Mouse (Mus musculus): ENCODE measurements at regions not wholly inside any gene's neighbourhood (a gene's known extent, or its start where the extent isn't known, plus 50 kb on each side); places are given as distances from the start of the nearest gene placed in this dataset.

DNA sequence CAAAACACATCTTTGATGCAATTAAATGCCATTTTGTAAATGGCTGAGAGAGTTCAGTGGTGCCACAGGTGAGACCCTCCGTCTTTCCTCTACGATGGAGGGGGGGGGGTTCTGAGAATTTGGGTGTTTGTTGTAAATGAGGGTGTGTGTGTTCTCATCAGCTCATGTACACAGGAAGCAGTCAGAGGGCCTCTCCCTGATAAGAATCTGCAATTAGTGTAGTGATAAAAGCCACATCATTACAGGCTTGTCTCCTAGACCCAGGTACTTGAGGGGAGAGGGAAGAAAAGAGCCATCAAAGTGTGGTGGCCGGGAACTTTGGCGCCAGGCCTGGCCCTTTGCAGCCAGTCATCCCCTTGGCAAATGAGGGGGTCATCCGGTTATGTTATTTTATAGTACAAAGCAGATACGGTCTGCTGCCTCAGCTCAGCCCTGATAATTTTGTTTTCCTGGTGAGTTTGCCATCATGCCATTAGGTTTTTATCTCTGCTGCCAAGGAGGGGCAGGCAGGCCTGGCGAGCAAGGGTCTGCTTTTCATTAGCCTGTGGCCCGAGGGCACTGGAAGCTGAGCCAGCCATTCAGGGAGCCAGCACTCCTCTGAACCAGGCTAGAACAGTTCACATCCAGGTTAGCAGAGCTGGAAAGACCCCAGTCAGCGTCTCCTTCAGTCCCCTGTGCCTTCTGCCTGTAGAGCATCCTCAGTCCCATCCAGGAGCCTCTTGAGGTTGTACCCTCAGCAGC is 59.7 kb downstream of the H2al1j start:
- H3K9me3 ChIP-seq (replicated peaks) = no peaks in the 10 kb centered on the region
- no peak overlapping the region for H3K4me3 ChIP-seq
- peaks cover 22% of the 10 kb centered on the region for H3K4me1 ChIP-seq
- WGBS = 33% methylated on average over 9 of the region's 9 CpGs
- H3K36me3 ChIP-seq = no peaks in the 10 kb centered on the region
- peaks cover 95% of the 10 kb centered on the region for H3K27me3 ChIP-seq (ENCODE audit: low read depth, poor library complexity, severe bottlenecking)
- peak; percentile 72 for DNase-seq (ENCODE audit: low spot score)
- peak overlapping the region; percentile 27; the same call in 1 of the 2 replicates for H3K27ac ChIP-seq

DNA sequence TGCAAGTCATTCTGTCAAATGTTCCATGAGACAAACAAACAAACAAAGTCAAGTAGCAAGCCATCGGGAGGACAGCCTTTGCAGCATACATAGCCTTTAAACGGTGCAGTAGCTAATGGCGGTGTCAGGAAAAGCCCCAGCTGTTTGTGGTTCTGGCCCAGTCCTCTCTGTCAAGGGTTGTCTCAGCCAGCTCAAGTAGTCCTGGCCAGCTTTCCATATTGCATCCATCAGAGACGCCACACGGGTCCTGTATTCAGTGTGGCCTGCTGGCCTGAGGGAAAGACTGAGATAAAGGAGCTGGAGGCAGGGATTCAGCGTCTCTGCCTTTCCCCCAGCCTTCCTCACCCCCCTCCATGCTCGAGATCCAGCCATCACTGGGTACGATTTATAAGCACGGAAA is 61.2 kb downstream of the H2al1j start:
- H3K36me3 ChIP-seq = no peaks in the 10 kb centered on the region
- DNase-seq (ENCODE audit: low spot score) = no peak
- H3K27ac ChIP-seq = peak overlapping the region; percentile 53; the same call in 1 of the 2 replicates
- peaks cover 22% of the 10 kb centered on the region for H3K4me1 ChIP-seq
- 53% methylated on average over 9 of the region's 9 CpGs for WGBS
- no peak overlapping the region for H3K4me3 ChIP-seq
- peaks cover 87% of the 10 kb centered on the region for H3K27me3 ChIP-seq (ENCODE audit: low read depth, poor library complexity, severe bottlenecking)
- no peaks in the 10 kb centered on the region for H3K9me3 ChIP-seq (replicated peaks)

DNA sequence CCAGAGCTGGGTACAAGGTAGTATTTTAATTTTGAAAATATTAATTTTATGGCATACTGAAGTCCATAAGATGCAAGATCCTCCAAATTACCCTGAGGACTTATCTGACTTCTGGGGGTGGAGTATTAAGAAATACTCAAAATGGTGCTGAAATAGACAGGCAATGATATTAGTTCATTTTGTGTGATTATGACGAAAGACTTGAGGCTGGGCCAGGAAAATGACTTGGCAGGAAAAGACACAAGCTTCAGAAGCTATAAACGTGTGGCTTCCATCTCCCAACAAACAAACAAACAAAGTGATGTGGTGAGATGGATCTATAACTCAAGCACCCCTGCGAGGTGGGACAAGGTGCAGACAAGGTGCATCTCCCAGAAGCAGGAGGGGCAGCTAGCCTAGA is 72.8 kb downstream of the H2al1j start:
- DNase-seq (ENCODE audit: low spot score) = no peak
- Histone ChIP-seq H3K36me3 (no peaks in the 10 kb centered on the region), H3K9me3 (replicated peaks) (no peaks in the 10 kb centered on the region), H3K4me3 (no peak overlapping the region), H3K27ac (no peak overlapping the region), H3K4me1 (no peaks in the 10 kb centered on the region), H3K27me3 (ENCODE audit: low read depth, poor library complexity, severe bottlenecking) (peaks cover 71% of the 10 kb centered on the region)
- 91% methylated on average over 3 of the region's 3 CpGs for WGBS

DNA sequence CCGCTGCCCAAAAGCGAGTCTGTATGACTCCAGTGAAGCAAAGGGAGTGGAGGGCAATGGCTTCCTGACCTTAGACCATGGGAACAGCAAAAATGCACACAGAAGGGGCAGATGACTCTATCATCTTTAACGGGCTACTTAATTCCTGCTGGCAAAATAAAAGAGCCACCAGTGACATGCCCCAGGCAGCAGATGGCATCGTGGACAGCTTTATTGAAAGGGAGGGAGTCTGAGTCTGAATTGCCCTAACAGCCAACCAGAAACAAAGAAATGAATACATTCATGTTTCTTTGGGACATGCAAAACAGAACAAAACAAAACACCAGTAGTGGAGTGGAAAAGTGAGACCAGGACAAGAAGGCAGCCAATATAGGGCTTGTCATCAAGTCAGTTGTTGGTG is 76.7 kb downstream of the H2al1j start:
- Histone ChIP-seq H3K27ac (no peak overlapping the region), H3K9me3 (replicated peaks) (no peaks in the 10 kb centered on the region), H3K4me3 (no peak overlapping the region), H3K4me1 (peaks cover 13% of the 10 kb centered on the region; the same call in 1 of the 2 replicates), H3K27me3 (ENCODE audit: low read depth, poor library complexity, severe bottlenecking) (peaks cover 79% of the 10 kb centered on the region), H3K36me3 (no peaks in the 10 kb centered on the region)
- WGBS = 80% methylated on average over 4 of the region's 4 CpGs
- DNase-seq (ENCODE audit: low spot score) = no peak

DNA sequence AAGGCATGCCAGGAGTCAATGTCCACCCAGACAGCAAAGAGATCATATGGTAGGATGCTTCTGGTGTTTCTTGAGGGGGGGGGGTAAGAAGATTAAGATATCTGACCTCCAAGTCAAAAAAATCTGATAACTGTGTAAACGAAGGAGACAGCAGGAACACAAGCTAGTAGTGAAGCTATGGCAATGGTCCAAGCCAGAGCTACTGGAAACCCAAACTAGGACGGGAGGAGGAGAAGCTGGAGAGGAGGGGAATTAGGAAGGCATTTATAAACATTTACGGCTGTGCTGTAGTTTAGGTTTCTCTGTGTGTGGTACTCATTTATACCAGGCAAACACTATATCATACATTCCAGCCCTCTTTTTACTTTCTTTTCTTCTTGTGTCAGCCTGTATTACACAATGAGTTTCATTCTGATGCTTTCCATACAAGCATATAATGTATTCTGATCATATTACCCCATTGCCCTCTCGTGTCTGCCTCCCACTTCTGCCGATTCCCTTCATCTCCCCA is 84.7 kb downstream of the H2al1j start:
- H3K27me3 ChIP-seq (ENCODE audit: low read depth, poor library complexity, severe bottlenecking) = peaks cover 98% of the 10 kb centered on the region
- no peak overlapping the region for H3K4me3 ChIP-seq
- H3K9me3 ChIP-seq (replicated peaks) = no peaks in the 10 kb centered on the region
- 76% methylated on average over 5 of the region's 5 CpGs for WGBS
- H3K36me3 ChIP-seq = no peaks in the 10 kb centered on the region
- H3K4me1 ChIP-seq = peaks cover 11% of the 10 kb centered on the region
- no peak for DNase-seq (ENCODE audit: low spot score)
- no peak overlapping the region for H3K27ac ChIP-seq

DNA sequence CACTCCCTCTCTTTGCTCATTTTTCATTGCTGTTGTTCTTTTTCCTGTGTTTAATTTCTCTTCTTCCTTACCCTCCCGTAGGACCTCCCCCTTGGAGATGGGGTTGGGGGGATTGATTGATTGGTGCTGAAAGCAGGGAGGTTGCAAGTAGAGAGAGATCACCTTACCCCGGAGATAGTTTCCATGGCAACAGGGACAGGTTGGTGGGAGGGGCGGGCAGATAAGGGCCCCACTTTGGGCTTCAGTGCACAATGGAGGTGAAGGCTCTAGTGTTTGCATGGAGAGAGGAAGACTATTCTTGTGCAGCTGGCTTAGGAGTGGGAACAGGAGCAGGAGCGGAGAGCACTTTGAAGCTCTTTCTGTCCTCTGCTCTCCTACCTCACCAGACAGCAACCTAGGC is 88.0 kb downstream of the H2al1j start:
- Histone ChIP-seq H3K36me3 (no peaks in the 10 kb centered on the region), H3K27me3 (ENCODE audit: low read depth, poor library complexity, severe bottlenecking) (peaks cover 99% of the 10 kb centered on the region), H3K9me3 (replicated peaks) (no peaks in the 10 kb centered on the region), H3K4me1 (peaks cover 34% of the 10 kb centered on the region), H3K4me3 (no peak overlapping the region), H3K27ac (no peak overlapping the region)
- no peak for DNase-seq (ENCODE audit: low spot score)
- WGBS = 25% methylated on average over 4 of the region's 4 CpGs

DNA sequence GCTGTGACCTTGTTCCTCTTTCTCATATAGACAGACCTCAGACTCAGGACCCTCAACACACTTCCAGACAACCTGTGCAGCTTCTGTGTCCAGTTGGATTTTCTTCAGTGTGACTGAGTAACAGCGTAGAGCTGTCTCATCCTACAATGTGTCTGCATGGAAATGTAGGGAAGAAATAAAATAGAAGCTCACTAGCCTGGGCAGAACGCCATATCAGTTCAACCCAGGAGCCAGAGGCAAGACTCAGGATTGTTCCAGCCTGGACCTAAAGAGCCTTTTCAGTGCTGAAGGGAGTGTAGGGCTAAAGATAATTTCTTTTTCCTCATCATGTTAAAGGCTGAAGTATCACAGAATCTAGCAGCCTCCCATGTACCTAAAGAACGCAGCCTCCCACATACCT is 88.9 kb downstream of the H2al1j start:
- WGBS = 90% methylated on average over 3 of the region's 3 CpGs
- H3K27ac ChIP-seq = no peak overlapping the region
- H3K4me1 ChIP-seq = peaks cover 34% of the 10 kb centered on the region
- no peaks in the 10 kb centered on the region for H3K36me3 ChIP-seq
- DNase-seq (ENCODE audit: low spot score) = no peak
- no peaks in the 10 kb centered on the region for H3K9me3 ChIP-seq (replicated peaks)
- H3K27me3 ChIP-seq (ENCODE audit: low read depth, poor library complexity, severe bottlenecking) = peaks cover 99% of the 10 kb centered on the region
- no peak overlapping the region for H3K4me3 ChIP-seq

DNA sequence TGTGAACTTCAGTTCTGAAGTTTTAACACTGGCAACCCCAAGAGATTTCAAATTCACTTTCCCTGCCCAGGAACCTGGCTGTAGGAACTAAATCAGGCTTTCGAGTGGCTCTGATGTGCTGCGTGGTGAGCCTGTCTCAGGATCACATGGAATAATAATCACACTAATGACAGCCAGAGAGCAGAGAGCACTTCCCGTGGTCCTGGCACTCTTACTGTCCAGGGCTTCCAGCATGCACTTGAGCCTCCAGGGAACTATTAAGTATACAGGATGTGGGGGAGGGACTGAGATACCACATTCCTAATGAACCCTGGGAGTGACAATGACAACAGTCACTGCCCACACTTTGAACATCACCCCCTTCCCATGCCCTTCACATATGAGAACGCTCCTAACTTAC is 90.2 kb downstream of the H2al1j start:
- no peak overlapping the region for H3K27ac ChIP-seq
- no peaks in the 10 kb centered on the region for H3K9me3 ChIP-seq (replicated peaks)
- no peak overlapping the region for H3K4me3 ChIP-seq
- H3K27me3 ChIP-seq (ENCODE audit: low read depth, poor library complexity, severe bottlenecking) = peaks cover 99% of the 10 kb centered on the region
- no peak for DNase-seq (ENCODE audit: low spot score)
- WGBS = 56% methylated on average over 4 of the region's 4 CpGs
- no peaks in the 10 kb centered on the region for H3K36me3 ChIP-seq
- H3K4me1 ChIP-seq = peaks cover 34% of the 10 kb centered on the region

DNA sequence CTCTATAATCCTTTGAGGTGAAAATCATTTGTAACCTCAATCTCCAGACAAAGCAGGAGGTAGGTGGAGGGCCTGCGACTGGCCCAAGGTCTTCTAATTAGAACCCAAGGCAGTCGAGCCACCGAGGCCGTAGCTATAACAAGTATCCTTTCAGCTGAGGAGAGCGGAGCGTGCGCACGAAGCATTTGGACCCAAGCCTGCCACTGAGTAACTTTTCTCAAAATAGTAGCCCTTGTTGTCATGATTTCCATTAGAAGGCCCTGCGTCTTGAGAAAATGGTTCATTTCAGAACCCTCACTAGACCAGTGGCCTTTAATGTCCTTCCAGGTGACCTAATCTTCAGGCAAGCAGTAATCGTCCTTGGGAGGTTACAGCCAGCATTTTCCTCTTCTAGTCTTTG is 90.6 kb downstream of the H2al1j start:
- H3K4me1 ChIP-seq = peaks cover 36% of the 10 kb centered on the region
- no peak for DNase-seq (ENCODE audit: low spot score)
- 88% methylated on average over 10 of the region's 10 CpGs for WGBS
- H3K27ac ChIP-seq = no peak overlapping the region
- no peaks in the 10 kb centered on the region for H3K9me3 ChIP-seq (replicated peaks)
- no peak overlapping the region for H3K4me3 ChIP-seq
- H3K27me3 ChIP-seq (ENCODE audit: low read depth, poor library complexity, severe bottlenecking) = peaks cover 99% of the 10 kb centered on the region
- H3K36me3 ChIP-seq = no peaks in the 10 kb centered on the region

DNA sequence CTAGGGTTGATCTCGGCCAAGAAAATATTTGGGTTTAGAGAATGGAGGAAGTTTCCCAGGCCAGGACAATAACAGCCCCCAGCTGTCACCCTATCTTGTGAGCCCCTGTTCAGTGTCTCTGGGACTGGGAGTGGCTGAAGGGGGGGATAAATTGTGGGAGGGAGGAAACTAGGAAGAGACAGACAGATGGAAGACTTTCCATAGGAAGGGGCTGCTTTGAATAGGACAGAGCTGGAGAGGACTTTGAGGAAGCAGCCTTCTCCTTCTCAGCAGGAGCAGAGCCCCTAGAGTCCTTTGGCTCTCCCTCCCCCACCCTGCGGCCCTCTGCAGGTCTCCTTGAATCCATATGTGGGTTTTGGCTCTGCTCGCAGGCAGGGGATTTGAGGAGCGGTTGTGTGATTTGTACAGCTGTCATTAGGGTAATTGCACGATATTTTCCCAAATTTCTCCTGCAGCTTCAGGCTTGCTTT is 91.6 kb downstream of the H2al1j start:
- Histone ChIP-seq H3K36me3 (no peaks in the 10 kb centered on the region), H3K4me3 (no peak overlapping the region), H3K4me1 (peaks cover 37% of the 10 kb centered on the region), H3K27me3 (ENCODE audit: low read depth, poor library complexity, severe bottlenecking) (peaks cover 99% of the 10 kb centered on the region), H3K27ac (no peak overlapping the region), H3K9me3 (replicated peaks) (no peaks in the 10 kb centered on the region)
- DNase-seq (ENCODE audit: low spot score) = no peak
- 24% methylated on average over 5 of the region's 5 CpGs for WGBS

DNA sequence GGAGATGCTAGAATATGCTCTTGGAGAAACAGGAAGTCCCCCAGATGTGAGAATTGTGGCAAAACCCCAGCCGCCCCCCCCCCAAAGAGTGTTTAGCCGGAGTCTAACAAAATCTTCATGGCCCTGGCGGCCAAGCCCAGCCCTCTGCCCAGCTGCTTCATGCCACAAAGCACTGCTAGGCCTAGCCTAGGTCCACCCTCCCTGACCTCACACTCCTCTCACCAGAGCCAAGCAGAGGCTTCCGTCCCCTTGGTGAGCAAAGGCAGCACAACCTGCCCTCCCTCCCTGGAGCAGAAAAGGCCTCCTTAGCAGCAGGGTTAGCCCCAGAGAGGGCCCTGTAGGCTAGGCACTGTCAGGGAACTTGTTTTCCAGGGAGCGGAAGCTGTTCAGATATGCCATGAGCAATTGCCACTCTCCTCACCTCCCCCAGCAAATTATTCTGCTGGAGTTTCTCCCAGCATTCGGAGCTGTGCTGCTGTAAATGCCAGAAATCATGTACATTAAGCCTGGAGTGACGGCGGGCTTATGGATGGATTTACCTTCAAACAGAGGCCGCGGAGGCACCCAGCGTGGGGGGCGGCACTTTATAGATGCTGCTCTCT is 104.9 kb downstream of the H2al1j start:
- WGBS = 47% methylated on average over 12 of the region's 12 CpGs
- Histone ChIP-seq H3K36me3 (no peaks in the 10 kb centered on the region), H3K27me3 (ENCODE audit: low read depth, poor library complexity, severe bottlenecking) (peaks cover 100% of the 10 kb centered on the region), H3K4me3 (no peak overlapping the region), H3K4me1 (peaks cover 37% of the 10 kb centered on the region), H3K27ac (peak overlapping the region; percentile 82), H3K9me3 (replicated peaks) (no peaks in the 10 kb centered on the region)
- peak; percentile 40 for DNase-seq (ENCODE audit: low spot score)

DNA sequence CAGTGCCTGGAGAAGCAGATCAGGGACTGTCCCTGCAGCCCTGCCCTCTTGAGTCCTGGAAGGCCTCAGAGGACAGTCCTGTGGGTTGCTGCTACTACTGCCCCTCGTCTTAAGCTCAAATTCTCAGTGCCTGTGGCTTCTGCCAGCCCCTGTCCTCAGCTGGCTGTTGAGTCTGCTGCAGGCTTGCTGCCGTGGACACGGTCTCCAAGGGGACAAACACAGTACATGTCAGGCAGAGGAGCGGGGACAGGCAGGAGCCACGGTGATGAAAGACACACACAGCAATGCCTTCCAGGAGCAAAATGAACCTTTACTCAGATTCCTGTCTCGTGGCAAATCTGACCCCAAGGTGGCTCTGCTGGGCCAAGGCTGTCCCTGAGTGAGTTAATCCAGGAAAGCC is 107.7 kb downstream of the H2al1j start:
- no peak for DNase-seq (ENCODE audit: low spot score)
- Histone ChIP-seq H3K4me3 (no peak overlapping the region), H3K4me1 (peaks cover 40% of the 10 kb centered on the region), H3K27me3 (ENCODE audit: low read depth, poor library complexity, severe bottlenecking) (peaks cover 98% of the 10 kb centered on the region), H3K27ac (peak overlapping the region; percentile 42; the same call in 1 of the 2 replicates), H3K9me3 (replicated peaks) (no peaks in the 10 kb centered on the region), H3K36me3 (no peaks in the 10 kb centered on the region)
- 51% methylated on average over 6 of the region's 6 CpGs for WGBS

DNA sequence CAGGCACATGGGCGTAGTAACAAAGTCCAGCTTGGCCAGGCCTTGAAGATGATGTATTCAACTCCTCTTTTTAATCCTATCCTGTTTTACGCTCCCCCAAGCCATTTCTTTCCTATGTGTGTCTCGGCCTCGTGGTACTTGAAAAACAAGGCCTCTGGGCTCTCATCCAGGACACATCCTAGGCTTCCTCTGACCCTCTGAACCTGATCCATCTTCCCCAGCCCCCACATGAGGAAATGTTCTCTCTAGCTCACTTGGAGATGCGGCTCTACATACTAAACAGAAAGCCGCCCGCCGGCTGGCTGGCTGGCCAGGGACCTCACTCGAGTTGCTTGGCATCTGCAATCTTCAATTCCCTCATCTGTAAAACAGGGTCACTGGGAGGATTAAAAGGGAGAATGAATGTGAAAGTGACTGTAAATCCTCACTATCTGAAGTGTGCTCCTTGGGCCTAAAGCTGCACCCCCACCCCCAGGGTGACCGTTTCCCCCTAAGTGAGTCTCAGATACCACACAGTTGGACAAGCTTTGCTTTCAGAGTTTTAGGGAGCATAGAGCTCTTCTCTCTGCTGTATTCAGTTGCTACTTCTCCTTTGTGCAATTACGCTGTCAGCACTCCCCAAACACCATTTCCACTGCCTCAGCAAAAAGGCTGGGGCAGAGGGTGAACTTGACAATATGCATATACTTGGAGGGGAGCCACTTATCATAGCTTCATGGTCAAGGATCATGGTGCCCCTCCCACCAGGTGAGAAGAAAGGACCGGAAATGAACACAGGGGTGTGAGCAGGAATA is 109.7 kb downstream of the H2al1j start:
- Histone ChIP-seq H3K4me1 (peaks cover 34% of the 10 kb centered on the region), H3K27ac (peak overlapping the region; percentile 19; the same call in 1 of the 2 replicates), H3K27me3 (ENCODE audit: low read depth, poor library complexity, severe bottlenecking) (peaks cover 98% of the 10 kb centered on the region), H3K4me3 (no peak overlapping the region), H3K9me3 (replicated peaks) (no peaks in the 10 kb centered on the region), H3K36me3 (no peaks in the 10 kb centered on the region)
- peak; percentile 38 for DNase-seq (ENCODE audit: low spot score)
- 58% methylated on average over 12 of the region's 12 CpGs for WGBS

Data from limb, embryonic 10.5 days (tissue).